Mouse (Mus musculus) gastrocnemius, adult 2 months (tissue): ENCODE data around the gene Timm44. TPM values are rescaled to one million over a fixed set of nuclear protein-coding genes. Genes with fewer than 3 reads are reported as not detected.

ENCODE experiments used
- DNase-seq: peaks from one replicate; pipeline ENCODE4 v3.0.0; 2022
- H3K27ac ChIP-seq: fragments of 200-600 bp; 2 replicates; pipeline ENCODE4 v1.8.1; 2022; ENCODE audit warnings: mild to moderate bottlenecking
- H3K4me3 ChIP-seq: fragments of 200-600 bp; 2 replicates; pipeline ENCODE4 v1.8.1; 2022; ENCODE audit warnings: mild to moderate bottlenecking, moderate library complexity
- CTCF ChIP-seq: fragments of 200-600 bp; IDR thresholded peaks from 2 replicates; pipeline ENCODE4 v1.8.1; 2022; ENCODE audit warnings: antibody characterized with exemption, mild to moderate bottlenecking, moderate library complexity
- intact Hi-C: fragments of 180-260 bp; cut with DNase I; formaldehyde crosslinking; loops from one replicate; pipeline ENCODE4 v1.15.1; 2025
- long read RNA-seq, 2 experiments: library from polyadenylated mRNA; stranded (forward); transcript quantifications; one replicate each; pipeline ENCODE4 v2.0.0; 2021
- total RNA-seq, 2 experiments: library from RNA; stranded (reverse); gene quantifications; 2 replicates each; pipeline ENCODE4 v1.2.3; 2021

Timm44 gene
- 10 to 100 TPM; 61.8 to 76.6 TPM for total RNA-seq
- long read RNA-seq, experiment 1, transcript Timm44-201 (13 exons, 1,790 nt): major isoform, 75 of 90 reads
- long read RNA-seq, experiment 1, partial matches to known transcripts: 1 of 90 reads
- long read RNA-seq, experiment 1, other reads (novel, unspliced or antisense): 13 of 90 reads
- long read RNA-seq, experiment 2, transcript Timm44-201 (13 exons, 1,790 nt): major isoform, 92 of 110 reads
- long read RNA-seq, experiment 2, partial matches to known transcripts: 6 of 110 reads
- long read RNA-seq, experiment 2, other reads (novel, unspliced or antisense): 10 of 110 reads

DNA sequence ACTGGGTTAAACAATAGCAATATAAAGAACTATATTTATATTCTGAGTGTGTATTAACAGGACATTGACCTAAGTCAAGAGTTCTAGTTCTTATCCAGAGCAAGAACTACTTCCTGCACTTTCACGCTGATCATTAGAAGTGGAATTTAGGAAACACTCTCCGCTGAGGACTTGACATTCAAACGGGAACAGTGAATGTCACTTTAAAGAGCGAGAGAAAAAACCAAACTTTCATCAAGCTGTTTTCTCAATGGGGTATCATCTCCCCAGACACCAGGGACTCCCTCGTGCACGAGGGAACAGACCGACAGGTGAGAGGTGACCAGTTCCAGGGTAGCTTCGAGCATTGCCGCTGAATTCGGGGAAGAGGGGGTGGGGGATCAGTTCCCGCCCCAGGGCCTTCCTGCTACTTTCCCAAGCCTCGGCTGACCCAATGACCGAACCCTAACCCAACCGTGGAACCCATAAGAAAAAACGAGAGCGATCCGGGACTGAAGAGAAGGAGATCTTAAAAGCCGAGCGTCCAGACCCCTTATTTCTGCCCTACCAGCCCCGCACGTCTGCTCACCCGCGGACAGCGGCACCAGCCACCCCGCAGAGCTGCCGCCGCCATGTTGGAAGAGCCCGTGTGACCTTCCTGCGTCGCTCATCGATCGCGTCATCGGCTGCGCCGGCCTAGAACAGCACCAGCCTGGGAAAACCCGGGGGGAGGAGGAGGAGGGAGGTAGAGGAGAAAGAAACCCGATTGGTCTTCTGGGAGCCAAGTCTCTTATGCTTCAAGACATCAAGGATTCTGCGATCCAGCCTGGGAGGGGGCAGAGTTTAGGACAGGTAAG, at the start of gene Timm44:
Gene Timm44 (minus strand): TSS at position 639 of the 836 bp plus-strand sequence.
- Histone ChIP-seq H3K4me3 (peak within 1 kb of the TSS; percentile 75), H3K27ac (peak within 1 kb of the TSS; percentile 93)
- intact Hi-C loops: loop anchor here (2.0 kb wide), 3 partner anchors 15 to 47 kb away; partner anchors contain the start of genes Gm49320 and Map2k7
- TF ChIP-seq CTCF: no peak
- DNase-seq: peak; percentile 96

DNA sequence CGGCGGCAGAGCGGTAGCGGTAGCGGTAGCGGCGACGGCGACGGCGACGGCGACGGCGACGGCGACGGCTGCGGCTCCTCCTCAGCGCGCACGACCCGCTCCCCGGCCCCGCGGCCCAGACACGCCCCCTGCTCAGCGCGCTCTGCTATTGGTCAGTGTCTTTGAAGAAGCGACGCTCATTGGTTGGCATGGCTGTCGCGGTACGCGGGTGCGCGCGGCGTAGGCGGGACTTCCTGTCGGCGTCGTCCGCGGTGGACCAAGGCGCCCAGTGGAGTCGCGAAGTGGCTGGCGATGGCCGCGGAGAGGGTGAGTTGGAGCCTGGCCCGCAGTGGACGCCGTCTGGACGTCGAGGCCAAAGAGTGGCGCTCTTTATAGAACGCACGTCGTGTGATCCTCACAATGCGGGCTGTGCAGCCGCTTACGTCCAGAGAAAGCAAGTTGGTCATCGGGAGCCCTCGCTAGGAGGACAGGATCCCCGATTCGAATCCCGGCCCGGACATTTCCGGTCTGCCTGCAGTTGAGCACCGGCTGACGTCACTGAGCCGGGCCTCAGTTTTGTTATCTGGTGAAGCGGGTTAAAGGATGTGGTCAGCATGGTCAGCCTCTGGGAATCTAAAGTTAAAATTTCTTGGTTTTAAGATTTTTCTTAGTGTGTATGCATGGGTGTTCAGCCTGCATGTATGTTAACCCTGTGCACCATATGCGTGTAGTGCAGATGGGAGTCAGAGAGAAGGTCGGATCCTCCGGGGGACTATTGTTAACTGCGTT, 49.5 kb upstream of the Timm44 start, which contains the start of the genes Ccl25 and Elavl1:
Gene Ccl25 (plus strand): TSS at position 228 of the 768 bp plus-strand sequence.
Gene Elavl1 (minus strand): TSS at position 431 of the 768 bp plus-strand sequence.
- intact Hi-C loops: loop anchor here (5.0 kb wide), 2 partner anchors 42 to 287 kb away; partner anchors contain the start of gene Zfp958
- peak; percentile 99 for DNase-seq
- Histone ChIP-seq H3K27ac (peak within 1 kb of the TSS; percentile 97), H3K4me3 (peak within 1 kb of the TSS; percentile 93)
- TF ChIP-seq CTCF: 0 out of 2 replicates have a peak, but pooled peaks have one; percentile 3

DNA sequence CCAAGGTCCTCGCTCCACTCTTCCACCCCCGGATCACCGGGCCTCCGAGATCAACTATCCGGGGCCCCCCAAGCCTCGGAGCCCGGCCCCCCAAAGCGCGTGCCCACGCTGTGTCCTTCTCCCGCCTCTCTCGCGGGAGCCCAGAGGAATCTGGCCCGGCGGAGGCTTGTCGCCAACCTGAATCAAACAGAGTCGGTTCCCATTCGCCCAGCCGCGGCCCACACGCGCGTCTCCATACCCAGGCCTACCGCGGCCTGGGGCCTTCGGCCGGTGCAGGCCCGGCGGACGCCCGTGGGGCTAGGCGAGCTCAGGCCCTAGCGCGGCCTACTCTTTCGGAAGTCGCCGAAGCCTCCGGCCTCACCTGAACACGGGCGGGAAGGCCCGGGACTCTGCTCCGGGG, 48.8 kb upstream of the Timm44 start:
- no peak for DNase-seq
- no peak for TF ChIP-seq CTCF

DNA sequence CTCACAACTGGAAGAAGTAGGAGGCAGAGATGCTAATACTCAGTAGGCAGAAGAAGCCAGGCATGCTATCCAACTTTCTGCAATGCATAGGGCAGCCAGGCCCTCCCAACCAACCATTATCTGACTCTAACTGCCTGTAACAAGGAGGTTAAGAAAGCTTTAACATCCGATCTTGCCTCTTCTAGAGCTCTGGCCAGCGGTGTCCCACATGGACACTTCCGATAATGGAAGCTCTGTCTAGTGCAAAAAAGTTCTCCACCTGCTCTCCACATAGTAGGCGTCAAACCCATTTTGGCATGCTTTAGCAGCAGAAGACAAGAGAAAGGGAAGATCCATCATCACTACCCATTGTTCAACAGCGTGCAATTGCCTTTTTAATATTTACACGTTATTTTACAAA, 48.2 kb upstream of the Timm44 start:
- DNase-seq: no peak
- Histone ChIP-seq H3K4me3 (peak overlapping the region; percentile 93), H3K27ac (peak overlapping the region; percentile 97)
- TF ChIP-seq CTCF: no peak
- intact Hi-C loops: loop anchor here (2.0 kb wide), 2 partner anchors 47 to 73 kb away; no protein-coding TSS in a partner anchor

More for the DNA sequence above, 48.8 kb upstream of the Timm44 start:
- peak overlapping the region; percentile 93 for H3K4me3 ChIP-seq
- H3K27ac ChIP-seq: peak overlapping the region; percentile 97
- intact Hi-C loops: no loop called here

DNA sequence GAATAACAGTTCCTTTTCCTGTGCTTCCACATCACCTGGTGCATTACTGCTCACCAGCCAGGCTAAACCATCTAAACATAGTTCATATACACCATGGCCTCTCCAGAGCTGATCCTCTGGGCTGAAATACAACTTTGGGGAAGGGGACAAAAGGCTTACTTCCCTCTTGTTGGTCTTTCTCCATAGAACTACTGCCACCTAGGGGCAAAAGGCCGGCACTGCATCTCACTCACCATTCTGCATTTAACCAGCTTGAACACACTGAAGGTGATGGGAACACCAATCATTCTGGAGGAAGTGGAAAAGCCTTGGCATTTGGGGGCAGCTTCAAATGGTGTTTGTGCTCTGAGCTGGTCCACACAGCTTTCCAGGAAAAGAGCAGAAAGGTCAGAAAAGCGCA, 46.8 kb upstream of the Timm44 start:
- H3K4me3 ChIP-seq: peak overlapping the region; percentile 93; the same call in 1 of the 2 replicates
- intact Hi-C loops: loop anchor here (2.0 kb wide), 2 partner anchors 46 to 72 kb away; no protein-coding TSS in a partner anchor
- peak; percentile 81 for DNase-seq

DNA sequence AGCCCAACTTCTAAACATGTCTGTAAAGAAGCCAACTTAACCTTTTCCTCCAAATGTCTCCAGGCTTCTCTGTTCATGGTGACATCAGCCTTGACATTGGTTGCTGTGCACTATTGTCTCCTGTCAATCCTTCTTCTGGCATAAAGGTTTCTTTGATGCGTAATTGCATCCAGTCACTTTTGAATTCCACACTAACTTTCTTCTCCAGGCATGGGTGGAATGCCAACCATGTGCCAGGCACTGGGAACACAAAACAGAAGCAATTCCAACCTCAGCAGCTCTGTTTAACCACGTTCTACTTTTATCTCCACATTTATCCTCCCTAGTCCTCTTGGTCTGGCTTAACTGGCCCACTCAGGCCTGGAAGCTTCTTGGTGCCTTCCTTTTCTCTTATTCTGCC, 45.3 kb upstream of the Timm44 start:
- Histone ChIP-seq H3K27ac (peak overlapping the region; percentile 63), H3K4me3 (no peak overlapping the region)
- no peak for TF ChIP-seq CTCF
- intact Hi-C loops: no loop called here
- DNase-seq: no peak

More for the DNA sequence above, 46.8 kb upstream of the Timm44 start:
- peak; percentile 96 for TF ChIP-seq CTCF
- peak overlapping the region; percentile 63; the same call in 1 of the 2 replicates for H3K27ac ChIP-seq

DNA sequence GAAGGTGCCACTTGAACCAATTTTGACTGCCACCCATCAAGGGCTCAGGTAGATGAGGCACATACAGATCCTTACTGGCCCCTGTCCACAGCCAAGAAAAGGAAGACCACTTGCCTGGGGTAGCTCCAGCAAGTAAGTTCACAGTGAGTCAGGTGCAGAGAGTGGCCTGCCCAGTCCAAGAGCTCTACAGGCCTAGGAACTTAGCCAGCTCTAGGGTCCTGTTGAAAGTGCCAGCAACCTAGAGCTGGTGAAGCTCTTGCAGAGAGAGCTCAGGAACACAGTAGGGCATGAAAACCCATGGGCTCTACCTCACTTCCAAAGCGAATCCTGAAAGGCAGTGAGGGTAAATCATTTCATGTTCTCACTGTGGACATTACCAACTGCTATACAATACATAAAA, 44.7 kb upstream of the Timm44 start:
- TF ChIP-seq CTCF: no peak
- H3K4me3 ChIP-seq: peak overlapping the region; percentile 21; the same call in 1 of the 2 replicates
- intact Hi-C loops: no loop called here
- no peak for DNase-seq
- peak overlapping the region; percentile 63 for H3K27ac ChIP-seq

DNA sequence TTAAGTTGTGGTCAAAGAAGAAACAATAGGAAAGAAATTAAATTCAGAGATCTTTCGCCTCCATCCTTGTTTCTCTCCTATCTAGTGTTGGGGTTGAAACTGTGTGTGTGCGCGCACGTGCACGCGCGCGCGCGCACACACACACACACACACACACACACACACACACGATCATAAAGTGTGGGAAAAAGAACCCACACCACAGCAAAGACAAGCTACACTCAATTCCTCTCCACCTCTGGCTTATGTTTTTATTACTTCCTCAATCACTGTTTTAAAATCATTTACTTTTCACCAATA, 43.8 kb upstream of the Timm44 start:
- H3K4me3 ChIP-seq: no peak overlapping the region
- intact Hi-C loops: no loop called here
- DNase-seq: no peak
- H3K27ac ChIP-seq: peak overlapping the region; percentile 63; the same call in 1 of the 2 replicates
- TF ChIP-seq CTCF: no peak

DNA sequence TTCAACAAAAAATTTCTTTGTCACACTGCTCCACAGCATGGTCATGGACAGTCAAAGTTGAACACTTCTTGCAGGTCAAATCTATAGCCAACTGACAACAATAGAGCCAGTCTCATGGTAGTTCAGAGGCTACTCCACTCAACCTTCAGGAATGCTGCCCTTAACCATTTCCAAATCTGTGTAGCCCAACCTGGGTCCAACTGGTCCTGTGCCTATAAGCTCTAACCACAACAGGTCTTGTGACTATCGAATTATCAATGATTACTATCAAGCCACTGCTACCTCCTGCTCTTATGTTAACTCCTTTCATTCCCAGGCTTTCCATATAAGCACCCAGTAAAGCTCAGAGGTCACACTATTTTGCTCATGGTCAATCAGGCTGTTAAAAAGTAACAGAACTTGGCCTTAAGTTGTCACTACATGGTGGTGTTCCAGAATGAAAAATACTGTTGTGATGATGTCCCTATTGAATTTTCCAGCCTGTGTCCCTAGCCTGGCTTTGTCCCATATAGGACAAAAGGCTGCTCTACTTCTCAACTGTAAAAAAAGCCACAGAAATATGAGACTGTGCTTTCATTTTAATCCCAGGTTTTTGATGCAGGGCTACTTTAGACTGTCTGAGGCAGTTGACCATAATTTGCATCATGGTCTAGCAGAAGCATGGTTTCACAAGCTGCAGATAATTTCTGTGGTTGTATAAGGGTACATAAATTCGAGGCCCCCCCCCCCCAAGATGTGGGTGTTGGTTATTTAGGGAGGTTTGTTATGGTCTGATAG, 43.3 kb upstream of the Timm44 start:
- intact Hi-C loops: no loop called here
- peak overlapping the region; percentile 54 for H3K27ac ChIP-seq
- no peak for TF ChIP-seq CTCF
- H3K4me3 ChIP-seq: no peak overlapping the region
- no peak for DNase-seq

DNA sequence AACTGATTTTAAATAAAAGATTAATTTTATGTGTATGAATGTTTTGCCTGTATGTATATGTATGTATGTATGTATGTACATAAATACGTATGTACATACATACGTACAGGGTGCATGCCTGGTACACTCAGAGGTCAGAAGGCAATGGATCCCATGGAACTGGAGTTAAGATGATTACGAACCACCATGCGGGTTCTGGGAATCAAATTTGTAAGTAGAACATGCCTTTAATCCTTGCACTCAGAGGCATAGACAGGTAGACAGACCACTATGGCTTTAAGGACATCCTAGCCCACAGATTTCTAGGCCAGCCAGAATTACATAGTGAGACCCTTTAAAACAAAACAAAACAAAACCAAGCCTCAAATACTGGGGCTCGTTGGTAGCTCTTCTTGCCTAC, 42.4 kb upstream of the Timm44 start:
- DNase-seq: no peak
- H3K4me3 ChIP-seq: no peak overlapping the region
- intact Hi-C loops: no loop called here
- no peak for TF ChIP-seq CTCF
- no peak overlapping the region for H3K27ac ChIP-seq

DNA sequence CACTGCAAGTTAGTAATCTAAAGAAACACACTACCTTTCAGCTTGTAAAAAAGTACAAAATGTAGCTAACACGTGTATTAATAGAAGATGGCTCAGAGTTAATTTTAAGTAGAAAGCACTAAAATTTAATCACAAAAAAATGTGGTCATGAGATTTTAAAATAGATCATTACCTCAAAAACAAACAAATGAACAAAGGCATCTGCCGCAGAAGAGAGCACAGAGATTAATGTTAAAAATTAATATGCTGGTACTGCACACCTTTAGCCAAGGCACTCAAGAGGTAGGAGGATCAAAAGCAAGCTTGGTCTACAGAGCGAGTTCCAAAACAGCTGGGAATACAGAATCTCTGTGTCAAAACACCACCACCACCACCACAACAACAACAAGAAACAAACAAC, 39.1 kb upstream of the Timm44 start:
- Histone ChIP-seq H3K4me3 (no peak overlapping the region), H3K27ac (no peak overlapping the region)
- DNase-seq: no peak
- TF ChIP-seq CTCF: no peak
- intact Hi-C loops: no loop called here
